Mouse (Mus musculus): ENCODE measurements around the gene Chrnb1. TPM values are rescaled to one million over a fixed set of nuclear protein-coding genes. Genes with fewer than 3 reads are reported as not detected.

Gene Chrnb1
- polyA plus RNA-seq, 1 experiment: 14.3 TPM

DNA sequence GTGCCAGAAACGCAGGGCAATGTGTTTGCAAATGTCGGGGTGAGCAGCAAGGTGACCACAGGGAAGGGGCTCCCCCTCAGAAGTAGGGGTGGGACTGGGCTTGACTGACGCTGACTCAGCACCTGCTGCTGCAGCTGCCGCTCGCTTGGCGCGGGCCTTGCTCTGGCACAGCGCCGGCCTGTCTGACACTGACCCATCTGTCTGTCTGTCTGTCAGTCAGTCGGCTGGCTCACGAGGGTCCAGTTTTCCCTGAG lies 4.3 kb upstream of the Chrnb1 start:
- Histone ChIP-seq H3K36me3 (ENCODE audit: control insufficient read depth, insufficient read depth, low read length) (no peaks in the 10 kb centered on the region), H3K27ac (ENCODE audit: insufficient read depth, low read depth, low read length) (no peak overlapping the region), H3K4me3 (ENCODE audit: insufficient read depth, low read depth, low read length) (no peak overlapping the region), H3K4me1 (ENCODE audit: control insufficient read depth, insufficient read depth, low read length) (peaks cover 20% of the 10 kb centered on the region), H3K27me3 (replicated peaks; ENCODE audit: control insufficient read depth, insufficient read depth, low read length) (no peaks in the 10 kb centered on the region; the same call in 1 of the 2 replicates)
- TF ChIP-seq CTCF (conservative IDR thresholded peaks at IDR 0.05; ENCODE audit: insufficient read depth, insufficient read length, low read depth, low read length): no peak
- no peak for TF ChIP-seq POLR2A (IDR thresholded peaks at IDR 0.05; ENCODE audit: low read depth, low read length)
- 21% methylated on average over 11 of the region's 11 CpGs for WGBS
- peak; percentile 16 for DNase-seq

DNA sequence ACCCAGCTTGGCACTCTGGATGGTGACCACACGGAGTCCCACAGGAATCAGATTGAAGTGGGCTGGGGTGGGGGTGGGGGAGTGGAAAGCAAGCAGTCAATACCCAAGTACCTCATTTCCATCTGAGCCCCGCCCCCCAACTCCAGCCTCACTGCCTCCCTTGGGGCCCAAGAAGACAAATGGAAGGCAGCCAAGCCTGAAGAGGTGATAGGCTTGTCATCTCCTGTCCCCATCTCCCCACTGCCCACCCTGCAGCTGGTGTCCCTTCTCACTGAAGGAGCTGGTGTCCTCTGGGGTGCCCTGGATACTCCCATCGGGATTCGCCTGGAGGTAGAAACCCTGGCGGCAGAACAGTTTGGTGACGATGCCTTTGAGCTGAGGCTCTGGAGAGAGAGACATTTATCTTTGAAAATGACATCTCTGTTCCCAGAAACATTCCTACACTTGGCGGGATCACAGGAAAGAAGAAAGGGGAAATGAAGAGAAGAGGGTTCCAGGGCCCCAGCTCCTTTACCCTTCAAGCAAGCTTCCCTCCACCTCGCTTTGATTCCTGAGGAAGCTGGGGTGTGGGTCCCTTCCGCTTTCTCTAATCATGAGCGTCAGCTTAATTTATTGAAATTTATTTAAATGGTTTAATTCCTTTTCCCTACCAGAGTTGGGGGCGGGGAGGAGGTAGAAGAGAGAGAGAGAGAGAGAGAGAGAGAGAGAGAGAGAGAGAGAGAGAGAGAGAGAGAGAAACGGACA lies 3.8 kb upstream of the Chrnb1 start:
- DNase-seq: no peak
- no peak overlapping the region for H3K27ac ChIP-seq (ENCODE audit: insufficient read depth, low read depth, low read length)
- WGBS: 58% methylated on average over 12 of the region's 12 CpGs
- no peaks in the 10 kb centered on the region; the same call in 1 of the 2 replicates for H3K27me3 ChIP-seq (replicated peaks; ENCODE audit: control insufficient read depth, insufficient read depth, low read length)
- TF ChIP-seq CTCF (conservative IDR thresholded peaks at IDR 0.05; ENCODE audit: insufficient read depth, insufficient read length, low read depth, low read length) (no peak), POLR2A (IDR thresholded peaks at IDR 0.05; ENCODE audit: low read depth, low read length) (no peak)
- H3K4me3 ChIP-seq (ENCODE audit: insufficient read depth, low read depth, low read length): no peak overlapping the region
- H3K36me3 ChIP-seq (ENCODE audit: control insufficient read depth, insufficient read depth, low read length): no peaks in the 10 kb centered on the region
- H3K4me1 ChIP-seq (ENCODE audit: control insufficient read depth, insufficient read depth, low read length): peaks cover 18% of the 10 kb centered on the region

DNA sequence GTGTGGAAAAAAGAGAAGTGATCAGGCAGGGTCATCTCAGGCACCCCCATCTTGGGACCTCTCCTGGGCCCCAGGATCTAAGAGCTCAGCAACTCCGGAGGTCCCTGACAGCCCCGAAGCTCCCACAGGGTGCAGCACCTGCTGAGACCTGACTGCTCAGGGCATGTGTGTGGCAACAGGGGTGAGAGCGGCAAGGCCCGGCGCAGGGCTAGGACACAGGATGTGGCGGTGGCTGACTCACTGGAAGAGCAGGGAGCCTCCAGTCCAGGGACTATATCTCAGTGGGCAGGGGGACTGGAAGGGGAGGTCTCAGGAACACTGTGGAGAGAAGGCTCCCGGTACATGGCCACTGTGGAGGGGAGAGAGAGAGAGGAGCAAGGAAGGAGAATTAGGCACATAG lies 2.2 kb upstream of the Chrnb1 start:
- Histone ChIP-seq H3K36me3 (ENCODE audit: control insufficient read depth, insufficient read depth, low read length) (no peaks in the 10 kb centered on the region), H3K4me3 (ENCODE audit: insufficient read depth, low read depth, low read length) (no peak overlapping the region), H3K27me3 (replicated peaks; ENCODE audit: control insufficient read depth, insufficient read depth, low read length) (no peaks in the 10 kb centered on the region; the same call in 1 of the 2 replicates), H3K4me1 (ENCODE audit: control insufficient read depth, insufficient read depth, low read length) (peaks cover 6% of the 10 kb centered on the region), H3K27ac (ENCODE audit: insufficient read depth, low read depth, low read length) (no peak overlapping the region)
- DNase-seq: no peak
- 90% methylated on average over 7 of the region's 7 CpGs for WGBS
- TF ChIP-seq CTCF (conservative IDR thresholded peaks at IDR 0.05; ENCODE audit: insufficient read depth, insufficient read length, low read depth, low read length): no peak
- TF ChIP-seq POLR2A (IDR thresholded peaks at IDR 0.05; ENCODE audit: low read depth, low read length): no peak

GRCm38 (mm10) chr11:69795983-69796435 lies 266 bp upstream of the Chrnb1 start:
- peaks cover 1% of the 10 kb centered on the region; the same call in 1 of the 2 replicates for H3K4me1 ChIP-seq (ENCODE audit: control insufficient read depth, insufficient read depth, low read length)
- no peak overlapping the region for H3K4me3 ChIP-seq (ENCODE audit: insufficient read depth, low read depth, low read length)
- H3K27me3 ChIP-seq (replicated peaks; ENCODE audit: control insufficient read depth, insufficient read depth, low read length): no peaks in the 10 kb centered on the region
- no peaks in the 10 kb centered on the region for H3K36me3 ChIP-seq (ENCODE audit: control insufficient read depth, insufficient read depth, low read length)
- DNase-seq: no peak
- WGBS: 6% methylated on average over 13 of the region's 13 CpGs
- TF ChIP-seq CTCF (conservative IDR thresholded peaks at IDR 0.05; ENCODE audit: insufficient read depth, insufficient read length, low read depth, low read length): no peak
- no peak overlapping the region for H3K27ac ChIP-seq (ENCODE audit: insufficient read depth, low read depth, low read length)

DNA sequence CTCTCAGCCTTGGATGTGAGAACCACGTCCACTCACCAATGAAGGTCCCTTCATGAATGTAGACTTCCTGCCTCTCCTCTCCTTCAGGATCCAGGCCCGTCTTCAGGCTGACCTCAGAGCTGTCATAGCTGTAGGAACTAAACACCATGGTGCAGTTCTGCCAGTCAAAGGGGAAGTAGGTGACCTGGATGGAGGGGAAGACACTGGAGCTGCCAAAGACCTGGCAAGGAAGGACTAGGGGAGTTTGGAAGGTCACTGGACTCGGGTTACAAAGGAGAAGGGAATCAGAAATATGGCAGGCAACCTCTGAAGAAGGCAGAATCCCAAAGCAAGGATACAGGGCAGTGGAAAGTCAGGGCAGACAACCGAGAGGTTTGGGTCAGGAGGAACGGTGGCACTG lies 2.3 kb downstream of the Chrnb1 start:
- H3K4me1 ChIP-seq (ENCODE audit: control insufficient read depth, insufficient read depth, low read length): no peaks in the 10 kb centered on the region
- H3K27ac ChIP-seq (ENCODE audit: insufficient read depth, low read depth, low read length): no peak overlapping the region
- 75% methylated on average over 5 of the region's 5 CpGs for WGBS
- no peaks in the 10 kb centered on the region for H3K36me3 ChIP-seq (ENCODE audit: control insufficient read depth, insufficient read depth, low read length)
- H3K27me3 ChIP-seq (replicated peaks; ENCODE audit: control insufficient read depth, insufficient read depth, low read length): no peaks in the 10 kb centered on the region
- no peak overlapping the region for H3K4me3 ChIP-seq (ENCODE audit: insufficient read depth, low read depth, low read length)
- DNase-seq: no peak
- TF ChIP-seq POLR2A (IDR thresholded peaks at IDR 0.05; ENCODE audit: low read depth, low read length): no peak
- TF ChIP-seq CTCF (conservative IDR thresholded peaks at IDR 0.05; ENCODE audit: insufficient read depth, insufficient read length, low read depth, low read length): no peak

DNA sequence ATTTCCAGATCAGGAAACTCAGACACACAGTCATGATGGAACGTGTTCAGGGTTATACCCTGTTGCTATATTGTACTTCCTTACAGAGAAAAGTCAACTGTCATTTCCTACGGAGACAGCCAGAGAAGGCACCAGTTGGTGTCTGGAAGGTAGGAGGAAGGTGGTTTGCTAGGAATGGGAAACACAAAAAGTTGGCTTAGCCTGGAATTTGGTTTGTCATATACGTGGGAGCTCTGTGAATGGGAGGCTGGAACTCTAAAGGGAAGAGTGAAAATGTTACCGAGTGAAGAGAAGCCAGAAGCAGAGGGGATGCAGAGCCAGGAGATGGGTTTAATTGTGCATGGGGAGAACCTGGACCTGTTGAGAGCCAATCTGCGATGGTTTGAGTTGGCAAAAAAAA lies 4.3 kb downstream of the Chrnb1 start:
- Histone ChIP-seq H3K4me3 (ENCODE audit: insufficient read depth, low read depth, low read length) (no peak overlapping the region), H3K27ac (ENCODE audit: insufficient read depth, low read depth, low read length) (no peak overlapping the region), H3K4me1 (ENCODE audit: control insufficient read depth, insufficient read depth, low read length) (no peaks in the 10 kb centered on the region), H3K27me3 (replicated peaks; ENCODE audit: control insufficient read depth, insufficient read depth, low read length) (no peaks in the 10 kb centered on the region), H3K36me3 (ENCODE audit: control insufficient read depth, insufficient read depth, low read length) (no peaks in the 10 kb centered on the region)
- no peak for DNase-seq
- no peak for TF ChIP-seq CTCF (conservative IDR thresholded peaks at IDR 0.05; ENCODE audit: insufficient read depth, insufficient read length, low read depth, low read length)
- WGBS: 76% methylated on average over 5 of the region's 5 CpGs

- Histone ChIP-seq H3K27ac (ENCODE audit: insufficient read depth, low read depth, low read length) (no peak overlapping the region), H3K4me1 (ENCODE audit: control insufficient read depth, insufficient read depth, low read length) (peaks cover 5% of the 10 kb centered on the region; the same call in 1 of the 2 replicates), H3K4me3 (ENCODE audit: insufficient read depth, low read depth, low read length) (no peak overlapping the region), H3K36me3 (ENCODE audit: control insufficient read depth, insufficient read depth, low read length) (no peaks in the 10 kb centered on the region), H3K27me3 (replicated peaks; ENCODE audit: control insufficient read depth, insufficient read depth, low read length) (no peaks in the 10 kb centered on the region)
- no peak for TF ChIP-seq POLR2A (IDR thresholded peaks at IDR 0.05; ENCODE audit: low read depth, low read length)
- 54% methylated on average over 5 of the region's 5 CpGs for WGBS
- no peak for DNase-seq
Observed at GRCm38 (mm10) chr11:69789431-69789830, 6.3 kb downstream of the Chrnb1 start.
